In genomic region chrX:99567367-99568164, GRCm38 (mm10) we compare ENCODE assay signal across 9 mouse cellular contexts.
DNase-seq lines count a peak whose midpoint lies in the region; ATAC-seq lines count a peak whose summit lies in the region.
"Had no signal": no experiment of that assay in that cellular context is flagged by ENCODE, and none has a peak within 500 bp of the region (broad histone marks: within the 10 kb centered on the region; RNA-seq: fewer than 3 reads in every experiment).

No protein-coding gene starts in this region.

- H3K27me3 ChIP-seq in lung, embryonic 15.5 days, result peaks cover 7% of the 10 kb centered on the region; the same call in 1 of the 2 replicates
- peaks cover 10% of the 10 kb centered on the region; the same call in 1 of the 2 replicates for H3K27me3 ChIP-seq in stomach, embryonic 16.5 days (ENCODE audit: control insufficient read depth, insufficient read depth, low read length)

- no peak overlapping the region for H3K4me3 ChIP-seq in lung, embryonic 15.5 days
- no peak overlapping the region for H3K4me3 ChIP-seq in stomach, embryonic 16.5 days (replicated peaks; ENCODE audit: low read length)
- H3K4me3 ChIP-seq: megakaryocyte, embryonic 14.5 days had no signal

- no peaks in the 10 kb centered on the region for H3K36me3 ChIP-seq in lung, embryonic 15.5 days
- H3K36me3 ChIP-seq in stomach, embryonic 16.5 days (ENCODE audit: control insufficient read depth, insufficient read depth, low read length), result no peaks in the 10 kb centered on the region

- no peaks in the 10 kb centered on the region for H3K9me3 ChIP-seq in lung, embryonic 15.5 days
- no peaks in the 10 kb centered on the region for H3K9me3 ChIP-seq in stomach, embryonic 16.5 days (replicated peaks; ENCODE audit: control insufficient read depth, low read length)
- H3K9me3 ChIP-seq: megakaryocyte, embryonic 14.5 days had no signal

- 26% methylated on average over 23 of the region's 28 CpGs for WGBS in lung, embryonic 15.5 days
- 23% methylated on average over 28 of the region's 28 CpGs for WGBS in stomach, embryonic 16.5 days

- peak; percentile 9 for DNase-seq in adrenal gland, postnatal 10 days
- DNase-seq in adrenal gland, postnatal 4 days (ENCODE audit: low spot score in 2 of 2), result no peak
- peak; percentile 16 for DNase-seq in right cerebral cortex, postnatal 4 days
- DNase-seq in right cerebral cortex, adult 2 months (ENCODE audit: low spot score in 2 of 2), result no peak
- DNase-seq in layer of hippocampus, postnatal 14 days (ENCODE audit: low spot score in 2 of 2), result no peak
- no peak for DNase-seq in left cerebral cortex, adult 18-20 months (ENCODE audit: low spot score in 2 of 2)

- peaks cover 14% of the 10 kb centered on the region for H3K4me1 ChIP-seq in lung, embryonic 15.5 days
- peaks cover 11% of the 10 kb centered on the region for H3K4me1 ChIP-seq in stomach, embryonic 16.5 days (ENCODE audit: control insufficient read depth, insufficient read depth, low read length)

- H3K27ac ChIP-seq in lung, embryonic 15.5 days, result peak overlapping the region; percentile 86
- H3K27ac ChIP-seq in stomach, embryonic 16.5 days (ENCODE audit: low read length), result peak overlapping the region; percentile 60

- no peak overlapping the region for H3K9ac ChIP-seq in lung, embryonic 15.5 days
- peak overlapping the region; percentile 21 for H3K9ac ChIP-seq in stomach, embryonic 16.5 days (ENCODE audit: low read length)

- ATAC-seq in lung, embryonic 15.5 days (ENCODE audit: borderline replicate concordance, extremely low read depth, low FRiP score, low TSS enrichment), result peak; percentile 90
- ATAC-seq in stomach, embryonic 16.5 days (ENCODE audit: insufficient read depth, low FRiP score), result peak; percentile 89

- H3K4me2 ChIP-seq in lung, embryonic 15.5 days, result peak overlapping the region; percentile 42
- peak overlapping the region; percentile 39 for H3K4me2 ChIP-seq in stomach, embryonic 16.5 days (ENCODE audit: low read depth, low read length)

Comparison
In these comparisons a context has a peak if more than half of its experiments do, and no peak if none do; other contexts are left out.
1. DNase-seq: peak in adrenal gland, postnatal 10 days (single experiment) and right cerebral cortex, postnatal 4 days (single experiment); none in adrenal gland, postnatal 4 days (0 of 2), right cerebral cortex, adult 2 months (0 of 2), layer of hippocampus, postnatal 14 days (0 of 2) and left cerebral cortex, adult 18-20 months (0 of 2).